Mouse (Mus musculus) cerebellum, postnatal 25 days (tissue): ENCODE results near the gene Senp7.
"Not testable (repeated sequence)": the region's sequence is repeated elsewhere in the genome, so short reads cannot be mapped to it uniquely, and the experiment has no call there.

Source experiments
- DNase-seq, 2 experiments: peaks; one replicate each; pipeline ENCODE4 v3.0.0; 2021; ENCODE audit warnings: mixed read lengths in 2 of 2

The Senp7 gene

DNA sequence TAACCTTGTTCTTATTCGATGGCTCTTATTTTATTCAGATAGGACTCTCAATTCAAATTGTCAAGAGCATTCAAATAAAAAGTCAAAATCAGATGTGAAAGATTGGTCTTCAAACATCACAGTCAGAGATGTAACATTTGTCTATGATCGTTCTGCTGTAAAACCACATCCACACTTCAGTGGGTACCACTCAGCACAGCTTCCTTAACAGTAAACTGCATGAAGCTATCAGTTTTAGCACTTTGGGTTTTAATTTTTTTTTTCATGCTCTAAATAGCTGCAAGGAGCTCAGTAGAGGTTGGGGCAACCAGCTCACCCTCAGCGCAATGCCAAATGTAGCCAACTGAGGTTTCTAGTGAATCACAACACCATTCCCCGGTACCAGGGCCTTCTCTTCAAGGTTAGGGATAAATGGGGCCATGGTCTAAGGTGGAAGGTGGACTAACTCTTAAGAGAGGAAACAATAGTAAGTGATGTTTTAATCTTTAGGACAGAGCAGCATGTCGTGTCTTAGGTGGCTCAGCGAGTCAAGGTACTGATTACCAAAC, 20.5 kb downstream of the Senp7 start:
- no peak for DNase-seq

DNA sequence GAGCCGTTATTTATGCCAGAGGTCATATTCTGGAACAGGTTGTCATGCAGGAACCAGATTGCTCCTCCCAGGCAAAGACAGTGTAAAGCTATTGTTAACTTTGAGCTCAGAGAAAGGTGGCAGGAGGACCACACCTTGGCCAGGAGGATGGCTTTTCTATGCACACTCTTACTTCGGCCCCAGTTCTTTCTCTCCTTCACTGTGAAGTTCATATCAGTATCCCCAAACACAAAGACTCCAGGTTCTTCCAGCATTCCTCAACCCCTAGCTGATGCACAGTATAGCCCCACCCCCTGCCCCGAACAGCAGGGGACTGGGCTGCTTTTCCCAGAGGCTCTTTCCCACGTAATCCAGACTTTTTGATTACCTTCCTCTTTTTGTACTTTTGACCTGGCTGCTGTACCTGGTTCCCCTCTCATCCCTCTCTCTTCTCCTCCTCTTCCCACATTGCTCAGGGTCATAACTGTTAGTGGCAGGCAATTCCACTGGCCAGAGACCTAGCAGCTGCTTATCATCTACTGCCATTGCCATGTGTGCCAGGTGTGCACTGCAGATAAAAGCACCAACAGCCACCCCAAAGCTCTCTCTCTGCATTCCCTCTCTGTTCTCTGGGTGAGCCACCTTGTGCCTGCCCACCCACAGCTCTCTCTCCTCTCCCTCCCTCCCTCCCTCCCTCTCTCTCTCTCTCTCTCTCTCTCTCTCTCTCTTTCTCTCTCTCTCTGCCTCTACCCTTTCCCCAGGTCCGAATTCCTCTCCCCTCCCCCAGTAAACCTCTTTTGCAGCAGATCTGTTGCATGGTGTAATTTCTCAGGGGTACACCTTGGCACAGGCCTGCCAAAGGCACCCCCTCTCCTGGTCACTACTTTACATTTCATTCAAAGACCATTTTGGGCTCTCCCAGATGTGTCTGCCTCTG, 23.4 kb downstream of the Senp7 start:
- DNase-seq, result no peak

DNA sequence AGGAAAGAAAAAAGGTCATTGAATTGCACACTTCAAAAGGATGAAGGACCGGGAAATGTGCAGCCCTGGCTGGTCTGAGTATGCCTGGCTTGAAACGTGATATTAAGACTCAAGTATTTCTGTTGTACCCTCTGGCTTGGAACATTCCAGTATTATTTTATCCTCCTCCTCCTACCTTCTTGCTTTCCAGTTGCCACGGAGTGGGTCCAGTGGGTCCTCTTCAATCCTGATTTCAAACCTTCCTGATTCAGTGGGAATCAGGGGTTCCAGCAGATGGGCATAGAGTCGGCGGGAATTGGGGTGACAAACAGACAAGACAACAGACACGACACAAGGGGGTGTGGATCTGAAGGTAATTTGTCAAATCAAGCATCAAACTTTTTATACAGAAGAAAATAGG, 24.4 kb downstream of the Senp7 start:
- no peak for DNase-seq

DNA sequence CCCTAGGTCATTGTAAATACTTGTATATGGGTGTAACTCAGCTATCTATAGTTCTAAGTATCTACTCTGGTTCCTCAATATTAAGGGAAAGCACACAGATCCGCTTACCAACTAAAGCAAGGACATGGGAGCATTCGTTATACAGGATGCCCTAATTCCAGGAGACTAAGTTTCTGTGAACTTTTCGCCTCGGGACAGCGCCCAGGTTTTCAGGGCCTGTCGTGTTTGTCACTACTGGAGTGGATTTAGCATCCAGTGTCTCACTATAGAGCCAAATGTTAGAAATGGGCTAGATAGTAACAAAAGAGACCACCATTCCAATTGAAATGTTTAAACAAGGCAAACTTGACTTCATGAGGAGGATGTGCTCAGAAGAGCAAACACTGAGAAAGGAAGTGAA, 25.0 kb downstream of the Senp7 start:
- not testable (repeated sequence) for DNase-seq

DNA sequence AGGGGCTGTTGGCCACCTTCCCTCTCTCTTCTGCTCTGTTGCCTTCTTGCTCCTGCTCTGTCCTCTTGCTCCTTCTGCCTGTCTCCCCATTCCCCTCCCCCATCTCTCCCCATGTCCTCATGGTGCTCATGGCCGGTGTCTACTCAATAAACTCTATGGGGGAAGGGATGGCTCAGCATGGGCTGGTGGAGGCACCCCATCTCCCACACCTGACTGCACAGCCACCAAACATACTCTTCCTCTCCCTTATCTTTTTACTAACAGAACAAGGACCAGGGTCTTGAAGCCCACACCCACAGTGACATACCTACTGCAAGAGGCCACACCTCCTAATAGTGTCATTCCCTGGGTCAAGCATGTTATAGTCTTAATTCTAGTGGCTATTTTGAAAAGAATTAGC, 26.0 kb downstream of the Senp7 start:
- no peak for DNase-seq

DNA sequence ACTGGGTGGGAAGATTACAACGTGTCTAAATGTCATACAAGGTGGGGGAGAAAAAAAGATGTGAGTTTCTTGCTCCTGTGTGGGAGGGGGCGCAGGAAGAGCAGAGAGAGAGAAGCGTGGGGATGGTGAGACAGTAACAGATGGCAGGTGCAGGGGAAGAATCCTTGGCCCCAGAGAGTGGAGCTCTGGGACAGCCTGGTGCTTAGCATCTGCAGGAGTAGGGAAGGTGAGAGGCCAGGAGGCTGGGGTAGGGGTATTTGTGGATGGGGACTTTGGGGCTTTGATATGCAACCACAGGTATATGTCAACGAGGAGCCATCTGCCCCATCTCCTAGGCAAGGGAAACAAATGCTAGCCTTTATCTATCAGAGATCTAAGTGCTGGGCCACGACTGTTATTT, 26.4 kb downstream of the Senp7 start:
- DNase-seq, result peak; percentile 14 to 16

DNA sequence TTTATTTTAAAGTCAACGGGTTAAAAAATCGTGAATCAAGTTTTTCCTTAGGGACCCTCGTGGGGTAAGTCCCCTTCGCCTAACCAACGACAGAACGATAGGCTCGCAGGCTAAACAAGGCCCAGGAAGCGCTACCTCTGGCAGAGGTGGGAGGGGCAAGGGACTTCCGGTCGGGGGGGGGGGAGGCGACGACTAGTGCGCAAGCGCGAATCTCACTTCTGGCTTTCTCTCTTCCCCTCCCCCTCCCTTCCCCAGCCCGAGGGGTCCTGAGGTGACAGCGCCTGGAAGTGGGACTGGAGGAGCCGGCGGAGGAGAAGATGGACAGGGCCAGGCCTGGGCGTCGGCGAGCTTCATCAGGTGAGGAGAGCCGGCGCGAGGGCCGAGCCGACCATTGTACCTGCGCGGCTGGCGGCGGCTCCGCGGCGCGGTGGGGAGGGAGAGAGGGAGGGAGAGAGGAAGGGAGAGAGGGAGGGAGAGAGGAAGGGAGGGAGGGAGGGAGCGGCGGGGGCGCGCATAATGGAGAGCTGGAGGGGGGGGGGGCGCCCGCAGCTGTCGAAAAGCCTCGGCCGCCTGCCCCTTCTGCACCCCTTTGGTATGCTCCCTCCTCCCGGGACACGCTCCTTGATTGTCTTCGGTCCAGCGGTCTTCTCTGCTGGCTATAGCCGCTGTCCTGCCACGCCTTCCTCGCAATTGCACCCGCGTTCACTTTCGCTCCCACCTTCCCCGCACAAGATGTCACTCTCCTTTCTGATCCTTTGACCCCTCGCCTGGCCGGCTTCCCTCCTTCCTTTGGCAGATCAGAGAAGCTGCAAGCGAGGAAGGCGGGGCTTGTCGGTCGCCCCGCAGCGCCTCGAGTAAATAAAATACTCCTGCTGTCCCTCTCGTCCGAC, 27.3 kb downstream of the Senp7 start:
- DNase-seq, result peak; percentile 86 to 89

DNA sequence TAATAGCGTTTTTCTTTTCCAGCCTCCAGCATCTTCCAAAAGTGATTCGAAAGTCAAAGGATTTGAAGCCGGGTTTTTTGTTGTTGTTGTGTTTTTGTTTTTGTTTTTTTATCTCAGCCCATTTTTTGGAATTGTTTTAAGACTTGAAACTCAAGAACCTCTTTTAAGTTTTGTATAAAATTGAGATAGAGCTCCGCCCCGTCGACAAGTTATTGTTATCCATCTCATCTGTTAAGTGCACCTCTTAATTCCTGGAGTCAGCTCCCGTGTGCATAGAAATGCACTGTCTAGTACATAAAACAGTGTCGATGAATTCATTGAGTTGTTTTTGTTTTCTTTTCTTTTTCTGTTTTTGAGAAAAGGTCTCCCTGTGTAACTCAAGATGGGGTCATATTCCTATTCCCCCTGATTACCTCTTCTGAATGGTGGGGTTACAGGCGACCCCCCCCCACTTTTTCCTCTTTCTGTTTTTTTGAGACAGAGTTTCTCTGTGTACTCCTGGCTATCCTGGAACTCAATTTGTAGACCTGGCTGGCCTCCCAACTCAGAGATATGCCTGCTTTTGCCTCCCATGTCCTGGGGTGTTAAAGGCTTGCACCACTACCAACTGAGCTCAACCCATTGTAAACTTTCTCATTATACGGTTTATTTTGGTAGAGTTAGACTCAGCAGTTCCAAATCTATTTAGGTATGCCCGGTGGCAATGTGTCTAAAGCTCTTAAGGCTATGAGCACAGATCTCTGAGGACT, 28.2 kb downstream of the Senp7 start:
- peak; percentile 22 to 33 for DNase-seq

DNA sequence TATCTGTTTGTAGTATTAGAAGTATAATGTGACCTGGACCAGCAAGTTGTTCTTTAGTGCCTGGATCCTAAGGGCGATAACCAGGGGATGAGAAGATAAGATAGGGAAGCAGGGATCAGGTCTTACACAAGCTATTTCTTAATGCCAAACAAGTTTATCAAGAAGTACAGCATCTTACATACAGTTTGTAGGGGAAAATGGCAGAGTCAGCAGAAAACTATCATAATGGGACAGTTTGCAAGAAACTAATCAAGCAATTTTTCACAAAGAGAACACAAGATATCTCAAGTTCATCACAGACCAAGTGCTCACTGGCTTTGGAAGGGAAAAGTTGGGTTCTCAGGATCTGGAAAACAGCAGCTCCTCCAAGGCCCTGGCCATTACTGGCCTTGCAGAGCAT, 31.3 kb downstream of the Senp7 start:
- no peak for DNase-seq

DNA sequence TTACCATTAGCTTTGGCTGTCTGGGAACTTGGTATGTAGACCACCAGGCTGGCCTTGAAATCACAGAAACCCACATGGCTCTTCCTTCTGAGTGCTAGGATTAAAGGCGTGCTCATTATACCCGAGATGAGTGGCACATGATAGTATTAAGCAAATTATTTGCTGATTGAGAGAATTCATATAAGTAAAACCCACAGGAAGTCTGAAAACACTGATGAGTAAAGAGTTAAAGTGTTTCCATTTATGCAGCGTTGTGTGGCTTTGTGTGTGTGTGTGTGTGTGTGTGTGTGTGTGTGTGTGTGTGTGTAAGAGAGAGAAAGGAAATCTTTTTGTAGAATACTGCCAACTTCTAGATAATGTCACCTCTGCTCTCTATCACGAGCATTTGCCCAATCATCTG, 33.6 kb downstream of the Senp7 start:
- DNase-seq, result no peak

DNA sequence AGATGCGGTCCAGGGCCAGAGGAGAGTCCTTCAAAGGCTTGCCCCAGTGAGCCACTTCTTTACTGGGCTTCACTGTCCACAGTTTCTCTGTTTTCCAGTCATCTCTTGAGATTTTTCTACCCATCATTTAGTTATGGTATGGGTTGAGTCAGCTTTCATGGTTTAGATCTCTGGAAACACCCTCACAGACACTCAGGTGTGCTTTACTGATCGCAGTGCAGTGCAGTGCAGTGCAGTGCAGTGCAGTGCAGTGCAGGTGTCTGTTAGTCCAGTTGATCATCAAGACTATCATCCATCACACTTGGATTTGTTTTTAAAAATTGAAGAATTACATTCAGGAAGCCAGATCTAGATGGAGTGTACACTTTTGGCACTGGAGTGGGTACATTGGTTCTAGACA, 38.2 kb downstream of the Senp7 start:
- DNase-seq, result no peak

DNA sequence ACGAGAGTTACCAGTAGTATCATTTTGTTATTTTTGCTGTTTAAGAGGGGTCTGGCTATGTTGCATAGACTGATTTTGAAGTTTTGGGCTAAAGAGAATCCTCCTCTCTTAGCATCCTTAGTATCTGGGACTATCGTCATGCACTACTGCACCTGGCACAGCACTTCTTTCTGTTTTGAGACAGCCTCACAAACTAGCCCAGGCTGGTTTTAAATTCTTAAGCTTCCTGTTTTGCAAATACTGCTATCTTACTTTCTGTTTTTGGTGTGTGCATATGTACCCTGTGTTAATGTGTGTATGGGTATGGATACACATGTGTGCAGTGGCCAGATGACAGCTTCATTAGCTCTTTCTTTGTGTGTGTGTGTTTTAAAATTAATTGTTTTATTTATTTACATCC, 42.2 kb downstream of the Senp7 start:
- DNase-seq, result no peak

DNA sequence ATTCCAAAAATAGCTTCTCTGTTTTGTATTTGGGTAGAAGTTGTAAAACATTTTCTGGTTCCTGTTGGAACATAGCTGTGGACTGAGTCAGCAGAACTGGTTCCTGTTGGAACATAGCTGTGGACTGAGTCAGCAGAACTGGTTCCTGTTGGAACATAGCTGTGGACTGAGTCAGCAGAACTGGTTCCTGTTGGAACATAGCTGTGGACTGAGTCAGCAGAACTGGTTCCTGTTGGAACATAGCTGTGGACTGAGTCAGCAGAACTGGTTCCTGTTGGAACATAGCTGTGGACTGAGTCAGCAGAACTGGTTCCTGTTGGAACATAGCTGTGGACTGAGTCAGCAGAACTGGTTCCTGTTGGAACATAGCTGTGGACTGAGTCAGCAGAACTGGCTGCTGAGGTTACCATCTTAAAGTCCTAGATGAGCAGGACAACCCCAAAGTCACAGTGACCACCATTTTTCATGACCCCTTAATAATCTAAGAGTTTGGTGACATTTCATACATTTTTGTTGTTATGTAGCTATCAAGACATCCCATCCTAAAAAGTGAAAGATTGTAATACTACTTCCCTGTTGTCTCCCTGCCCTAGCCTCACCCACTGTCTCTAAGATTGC, 48.4 kb downstream of the Senp7 start:
- not testable (repeated sequence) for DNase-seq

DNA sequence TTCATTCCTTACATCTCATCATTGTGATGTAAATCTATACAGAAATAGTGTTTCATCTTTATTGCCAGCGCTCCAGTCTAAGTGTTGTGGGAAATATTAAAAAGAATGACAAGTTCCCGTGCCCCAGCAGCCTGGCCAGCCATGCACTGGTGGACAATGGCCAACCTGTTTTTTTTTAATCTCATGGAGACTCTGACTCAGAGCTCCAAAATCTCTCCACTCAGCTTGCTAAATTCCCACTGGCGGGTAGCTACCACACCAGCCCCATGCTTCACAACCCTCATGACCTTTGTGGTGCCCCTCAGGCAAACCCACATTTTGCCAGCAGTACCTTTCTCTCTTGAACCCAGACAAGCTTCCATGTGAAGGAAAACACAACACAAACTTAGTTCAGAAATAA, 67.6 kb downstream of the Senp7 start:
- DNase-seq, result no peak

DNA sequence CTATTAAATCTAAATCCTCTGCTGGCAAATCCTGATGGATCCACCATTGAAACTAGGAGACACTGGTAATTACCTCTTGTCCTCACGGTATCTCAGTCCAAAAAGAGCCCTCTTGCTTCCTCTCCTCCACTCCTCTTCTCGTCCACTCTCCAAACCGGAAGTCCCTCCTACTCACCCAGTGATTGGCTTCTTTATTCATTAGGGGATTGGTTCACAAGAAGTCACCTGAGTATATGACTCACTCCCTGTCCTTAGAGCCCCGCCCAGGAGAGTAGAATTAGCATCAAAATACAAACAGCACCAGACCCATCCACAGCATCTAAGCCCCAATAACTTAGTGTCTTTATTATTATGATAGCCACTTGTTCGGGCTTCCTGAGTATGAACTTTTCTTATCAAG, 68.0 kb downstream of the Senp7 start:
- no peak for DNase-seq

DNA sequence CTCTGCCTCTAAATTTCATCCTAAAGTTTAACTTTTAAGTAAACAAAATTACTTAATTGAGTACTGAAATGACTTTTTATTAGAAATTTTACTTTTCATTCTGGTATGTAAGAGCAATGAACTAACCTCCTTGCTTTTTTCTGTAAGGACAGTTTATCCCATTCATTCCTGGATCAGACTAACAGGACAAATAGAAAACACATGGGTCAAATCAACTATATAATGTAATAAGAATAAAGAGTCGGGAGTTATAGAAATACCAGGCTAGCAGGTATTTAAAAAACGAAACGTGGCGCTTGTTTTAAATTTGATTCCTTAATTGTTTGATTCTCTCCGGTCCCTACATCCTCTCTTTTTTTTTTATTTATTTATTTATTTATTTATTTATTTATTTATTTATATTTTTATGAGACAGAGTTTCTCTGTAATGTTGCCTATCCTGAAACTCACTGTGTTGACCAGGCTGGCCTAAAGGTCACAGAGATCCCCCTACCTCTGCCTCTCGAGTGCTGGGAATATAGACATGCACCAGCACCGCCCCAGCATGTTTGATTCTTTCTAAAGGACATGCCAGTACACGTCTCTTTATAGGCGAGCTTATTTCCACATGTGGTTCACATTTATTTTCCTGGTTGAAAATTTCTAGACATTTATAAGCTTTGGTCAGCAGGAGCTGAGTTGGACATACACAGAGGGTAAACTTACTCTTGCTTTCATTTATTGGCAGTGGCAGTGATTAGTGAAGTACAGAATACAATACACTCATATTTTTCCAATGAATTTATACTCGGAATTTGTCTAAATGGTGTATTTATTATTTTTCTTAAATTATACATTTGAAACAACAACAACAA, 69.4 kb downstream of the Senp7 start:
- DNase-seq, result no peak

DNA sequence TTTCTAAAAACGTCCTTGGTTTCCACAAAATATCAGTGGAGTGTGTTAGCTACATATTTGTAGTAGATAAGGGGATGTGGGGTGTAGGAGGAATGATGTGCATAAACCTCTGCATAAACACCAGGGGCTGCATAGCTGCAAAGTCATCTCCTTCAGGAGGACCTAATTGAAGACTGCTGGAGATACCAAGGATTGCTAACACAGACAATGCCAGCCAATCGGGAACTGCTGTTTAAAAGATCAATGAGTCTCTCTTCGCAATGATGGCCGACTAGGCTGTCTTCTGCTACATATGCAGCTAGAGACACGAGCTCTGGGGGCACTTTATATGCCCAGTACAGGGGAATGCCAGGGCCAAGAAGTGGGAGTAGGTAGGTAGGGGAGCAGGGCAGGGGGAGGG, 74.4 kb downstream of the Senp7 start:
- DNase-seq, result no peak

DNA sequence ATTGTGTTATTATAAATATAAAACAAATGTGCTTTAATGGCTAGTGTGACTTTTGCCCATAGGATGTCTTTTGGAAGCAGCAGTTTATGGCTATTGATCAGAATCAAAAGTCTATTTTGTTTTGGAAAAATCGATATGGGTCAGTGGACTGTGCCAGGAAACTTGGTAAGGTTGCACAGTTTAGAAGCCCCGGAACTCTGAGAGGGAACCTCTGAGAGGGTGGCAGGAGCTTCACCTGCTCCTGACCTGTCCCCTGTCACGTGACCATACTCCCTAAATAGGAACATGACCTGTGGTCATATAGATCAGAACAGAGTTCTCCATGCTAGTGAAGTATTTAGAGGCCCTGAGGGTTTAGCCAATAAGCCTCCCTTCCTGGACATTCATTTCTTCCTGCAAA, 75.9 kb downstream of the Senp7 start:
- DNase-seq, result no peak

DNA sequence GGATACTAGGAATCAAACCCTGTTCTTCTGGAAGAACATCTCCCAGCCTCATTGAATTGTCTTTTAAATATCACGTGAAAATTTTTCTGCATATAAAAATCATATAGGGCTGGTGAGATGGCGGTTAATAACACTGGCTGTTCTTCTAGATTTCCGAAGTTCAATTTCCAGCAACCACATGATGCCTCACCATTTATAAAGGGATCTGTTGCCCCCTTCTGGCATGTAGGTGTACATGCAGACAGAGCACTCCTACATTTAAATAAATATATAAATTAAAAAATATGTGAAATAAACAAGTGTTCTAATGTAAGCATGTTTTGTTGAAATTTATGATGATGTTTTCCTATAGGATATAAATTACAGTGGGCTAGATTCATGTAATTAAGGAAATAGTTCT, 83.5 kb downstream of the Senp7 start:
- peak in 1 of 2 experiments; percentile 21 for DNase-seq

DNA sequence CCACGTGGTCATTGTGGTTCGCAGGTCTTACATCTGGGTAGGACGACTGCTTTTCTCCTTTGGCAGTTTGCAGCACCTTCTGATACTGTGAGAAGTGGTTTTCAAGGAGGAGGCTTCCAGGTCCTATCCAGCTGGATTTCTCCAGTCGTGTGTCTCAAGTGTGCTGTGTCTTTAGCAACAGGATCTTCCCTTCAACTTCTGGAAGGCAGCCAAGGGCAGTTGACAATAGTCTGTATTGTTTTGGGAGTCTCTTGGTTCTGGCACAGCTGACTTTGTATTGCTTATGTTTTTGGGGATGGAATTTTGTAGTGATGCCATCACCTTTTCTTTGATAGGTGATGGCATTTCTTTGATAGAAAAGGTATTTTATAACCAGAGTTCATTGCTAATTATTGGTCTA, 86.0 kb downstream of the Senp7 start:
- DNase-seq, result no peak

DNA sequence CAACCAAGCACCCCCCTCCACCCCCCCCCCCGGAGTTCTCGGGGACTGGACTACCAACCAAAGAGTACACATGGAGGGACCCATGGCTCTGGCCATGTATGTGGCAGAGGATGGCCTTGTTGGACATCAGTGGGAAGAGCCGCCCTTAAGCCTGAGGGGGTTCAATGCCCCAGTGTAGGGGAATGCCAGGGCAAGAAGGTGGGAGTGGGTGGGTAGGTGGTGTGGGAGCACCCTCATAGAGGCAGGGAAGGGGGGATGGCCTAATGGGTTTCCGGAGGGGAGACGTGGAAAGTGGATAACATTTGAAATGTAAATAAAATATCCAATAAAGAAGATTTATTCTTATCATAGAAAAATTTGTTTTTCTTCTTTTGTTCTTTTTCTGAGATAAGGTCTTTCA, 89.5 kb downstream of the Senp7 start:
- not testable (repeated sequence) for DNase-seq
